Mouse (Mus musculus): ENCODE results near the gene Galnt6. TPM values are rescaled to one million over a fixed set of nuclear protein-coding genes. Genes with fewer than 3 reads are reported as not detected.

The Galnt6 gene
- polyA plus RNA-seq (2015; fragmentation: Nextera tagmentation; extraction: Ambion mirVana): 0.95 and 1.9 TPM in 2 replicates

DNA sequence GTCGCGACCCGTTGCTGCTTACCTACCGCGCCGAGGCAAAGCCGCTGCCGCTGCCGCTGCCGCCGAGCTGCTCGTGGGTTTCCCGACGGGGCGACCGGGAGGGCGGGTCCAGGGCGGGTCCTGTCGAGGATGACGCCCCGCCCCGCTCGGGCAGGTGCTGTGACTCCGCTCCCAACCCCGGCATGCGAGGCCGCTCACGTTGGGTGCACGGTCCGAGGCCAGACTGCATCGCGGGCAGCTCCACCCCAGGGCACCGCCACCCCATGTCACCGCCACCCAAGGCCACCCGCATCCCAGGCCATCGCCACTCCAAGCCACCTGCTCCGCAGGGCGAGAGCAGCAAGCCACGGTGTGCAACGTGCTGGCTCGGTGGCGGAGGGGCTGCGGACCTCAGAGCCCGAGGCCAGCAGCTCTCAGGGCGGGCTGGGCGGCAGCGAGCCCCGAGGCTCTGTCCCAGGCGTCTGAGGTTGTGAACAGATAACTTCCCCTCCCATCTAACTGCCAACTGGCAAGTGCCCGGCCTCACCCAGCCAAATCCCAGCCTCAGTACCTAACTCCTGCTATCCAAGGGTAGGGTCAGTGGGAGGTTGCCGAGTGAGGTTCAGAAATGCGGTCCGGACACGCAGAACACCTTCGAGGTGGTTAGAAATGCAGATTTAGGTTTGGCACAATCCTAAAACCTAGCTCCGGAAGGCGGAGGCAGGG, at the start of gene Galnt6:
Gene Galnt6 (minus strand): TSS at position 96 of the 705 bp plus-strand sequence.

DNA sequence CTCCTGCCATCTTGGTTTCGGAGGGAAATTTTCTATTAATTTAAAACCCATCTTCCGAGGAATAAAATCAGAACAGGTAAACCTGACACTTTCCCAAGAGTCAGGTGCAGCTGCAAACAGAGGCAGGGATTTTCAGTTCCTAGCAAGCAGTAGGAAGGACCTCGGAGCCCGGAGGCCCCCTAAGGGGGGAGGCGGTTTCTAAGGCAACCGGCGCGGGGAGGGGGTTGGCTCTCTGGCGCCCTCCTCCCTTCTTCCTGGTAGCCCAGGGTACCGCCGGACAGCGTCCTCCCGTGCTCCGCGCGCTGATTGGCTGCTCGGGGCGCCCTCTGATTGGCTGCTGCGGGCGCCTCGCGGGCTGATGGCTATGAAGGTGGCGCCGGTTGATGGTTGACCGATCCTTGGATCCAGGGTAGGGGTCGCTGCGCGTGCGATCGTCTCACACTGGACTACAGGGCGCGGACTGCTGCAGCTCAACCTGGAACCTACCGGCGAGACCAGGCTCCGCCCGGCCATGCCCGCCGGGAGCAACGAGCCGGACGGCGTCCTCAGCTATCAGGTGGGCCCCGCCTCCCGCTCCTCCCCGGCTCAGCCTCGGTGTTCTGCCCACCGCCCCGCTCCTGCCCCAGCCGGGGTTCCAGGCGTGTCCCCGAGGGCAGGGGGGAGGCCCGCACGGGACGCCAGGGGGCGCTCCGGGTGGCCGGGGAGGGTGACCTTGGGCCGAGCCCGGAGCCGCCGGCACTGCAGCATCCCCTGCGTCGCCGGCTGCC, 32.4 kb upstream of the Galnt6 start, which contains the start of gene Slc4a8:
Gene Slc4a8 (plus strand): TSS at position 329 of the 767 bp plus-strand sequence.

GRCm38 (mm10) chr15:100687430-100687971, 41.7 kb downstream of the Galnt6 start, which contains the start of gene Cela1:
Gene Cela1, minus strand, starts transcription at chr15:100687921.

GRCm38 (mm10) chr15:100669337-100669736, 59.8 kb downstream of the Galnt6 start, which contains the start of gene Bin2:
Gene Bin2, minus strand, starts transcription at chr15:100669553.

Small RNAs within 50 kb of the gene (microRNA-seq; reads per million reads assigned to microRNA genes)
- 0 reads per million in 2 experiments for gene Mir6961

Other genes starting within 250 kb of the Galnt6 start
- gene Csrnp2, start 233.9 kb downstream of the Galnt6 start, polyA plus RNA-seq (2015; fragmentation: Nextera tagmentation; extraction: Ambion mirVana): 4.5 and 4.8 TPM in 2 replicates
- 11.4 and 14.0 TPM in 2 replicates for gene Tfcp2, start 177.4 kb downstream of the Galnt6 start, polyA plus RNA-seq (2015; fragmentation: Nextera tagmentation; extraction: Ambion mirVana)
- 2.5 and 3.0 TPM in 2 replicates for gene Pou6f1, start 129.4 kb downstream of the Galnt6 start, polyA plus RNA-seq (2015; fragmentation: Nextera tagmentation; extraction: Ambion mirVana)
- gene Dazap2, start 114.0 kb downstream of the Galnt6 start, polyA plus RNA-seq (2015; fragmentation: Nextera tagmentation; extraction: Ambion mirVana): 105 and 112 TPM in 2 replicates
- 8.2 and 12.9 TPM in 2 replicates for gene Smagp, start 92.4 kb downstream of the Galnt6 start, polyA plus RNA-seq (2015; fragmentation: Nextera tagmentation; extraction: Ambion mirVana)
- gene Bin2, start 59.8 kb downstream of the Galnt6 start, polyA plus RNA-seq (2015; fragmentation: Nextera tagmentation; extraction: Ambion mirVana): 0.74 and 0.91 TPM in 2 replicates
- gene Cela1, start 41.5 kb downstream of the Galnt6 start, polyA plus RNA-seq (2015; fragmentation: Nextera tagmentation; extraction: Ambion mirVana): 2.1 and 3.4 TPM in 2 replicates
- gene Slc4a8, start 32.4 kb upstream of the Galnt6 start, polyA plus RNA-seq (2015; fragmentation: Nextera tagmentation; extraction: Ambion mirVana): 1.6 and 1.9 TPM in 2 replicates
- gene Scn8a, start 140.5 kb upstream of the Galnt6 start, polyA plus RNA-seq (2015; fragmentation: Nextera tagmentation; extraction: Ambion mirVana): 0.78 and 1.1 TPM in 2 replicates

Data from skeletal muscle tissue, postnatal 0 days (tissue).